Mouse (Mus musculus): Measurements from ENCODE around the gene Gcnt1. TPM values are rescaled to one million over a fixed set of nuclear protein-coding genes. Genes with fewer than 3 reads are reported as not detected.

Gcnt1 gene
- polyA plus RNA-seq, 1 experiment from 2014 or later = 8.1 TPM

DNA sequence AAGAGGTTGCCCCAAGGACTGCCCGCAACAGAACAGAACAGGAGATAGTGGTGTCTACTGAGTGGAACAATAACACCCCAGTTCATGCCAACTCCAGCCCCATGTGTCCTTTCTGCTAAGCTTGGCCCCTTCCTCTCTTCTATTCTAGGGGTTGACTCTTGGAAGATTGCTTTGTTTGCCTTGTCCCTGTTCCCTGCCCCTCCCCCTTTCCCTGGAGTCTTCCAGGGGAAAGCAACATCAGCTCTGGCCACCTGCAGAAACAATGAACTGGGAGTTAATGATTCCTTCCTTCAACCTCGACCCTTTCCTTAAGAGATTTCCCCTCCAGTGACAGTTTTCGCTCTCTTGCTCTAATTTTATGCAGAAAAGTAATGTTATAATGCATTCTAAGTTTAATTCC, 15.3 kb downstream of the Gcnt1 start:
- no peak overlapping the region for H3K4me3 ChIP-seq (replicated peaks; ENCODE audit: low read length)
- H3K36me3 ChIP-seq (ENCODE audit: control insufficient read depth, insufficient read depth, low read length) = no peaks in the 10 kb centered on the region
- H3K27me3 ChIP-seq (ENCODE audit: control insufficient read depth, insufficient read depth, low read length) = peaks cover 4% of the 10 kb centered on the region; the same call in 1 of the 2 replicates
- peaks cover 8% of the 10 kb centered on the region for H3K4me1 ChIP-seq (ENCODE audit: control insufficient read depth, insufficient read depth, low read length)
- 61% methylated on average over 3 of the region's 3 CpGs for WGBS
- H3K9me3 ChIP-seq (replicated peaks; ENCODE audit: control insufficient read depth, low read length) = no peaks in the 10 kb centered on the region
- no peak overlapping the region for H3K4me2 ChIP-seq (ENCODE audit: low read depth, low read length)
- H3K27ac ChIP-seq (ENCODE audit: low read length) = no peak overlapping the region
- ATAC-seq (ENCODE audit: insufficient read depth, low FRiP score) = no peak
- H3K9ac ChIP-seq (ENCODE audit: low read length) = no peak overlapping the region

DNA sequence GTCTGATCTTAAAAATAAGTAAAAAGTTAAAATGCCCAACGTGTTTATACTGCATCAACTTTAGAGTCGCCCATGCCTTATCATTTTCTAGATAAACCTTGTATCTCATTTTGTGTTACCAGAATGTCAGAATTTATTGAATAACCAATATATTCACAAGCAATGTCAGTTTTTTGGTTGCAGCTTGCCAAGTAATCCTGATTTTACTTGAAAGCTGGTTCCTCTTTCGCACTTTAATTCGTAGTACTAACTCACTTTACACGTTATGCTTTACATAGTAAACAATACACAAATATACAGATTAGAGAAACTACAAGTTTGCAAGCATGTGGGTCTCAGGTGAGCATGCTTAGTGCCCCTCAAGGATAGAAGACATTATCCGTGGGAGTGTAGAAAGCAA, 15.7 kb downstream of the Gcnt1 start:
- Histone ChIP-seq H3K27ac (ENCODE audit: low read length) (no peak overlapping the region), H3K4me2 (ENCODE audit: low read depth, low read length) (peak overlapping the region; percentile 96), H3K4me3 (replicated peaks; ENCODE audit: low read length) (no peak overlapping the region; the same call in 1 of the 2 replicates)

DNA sequence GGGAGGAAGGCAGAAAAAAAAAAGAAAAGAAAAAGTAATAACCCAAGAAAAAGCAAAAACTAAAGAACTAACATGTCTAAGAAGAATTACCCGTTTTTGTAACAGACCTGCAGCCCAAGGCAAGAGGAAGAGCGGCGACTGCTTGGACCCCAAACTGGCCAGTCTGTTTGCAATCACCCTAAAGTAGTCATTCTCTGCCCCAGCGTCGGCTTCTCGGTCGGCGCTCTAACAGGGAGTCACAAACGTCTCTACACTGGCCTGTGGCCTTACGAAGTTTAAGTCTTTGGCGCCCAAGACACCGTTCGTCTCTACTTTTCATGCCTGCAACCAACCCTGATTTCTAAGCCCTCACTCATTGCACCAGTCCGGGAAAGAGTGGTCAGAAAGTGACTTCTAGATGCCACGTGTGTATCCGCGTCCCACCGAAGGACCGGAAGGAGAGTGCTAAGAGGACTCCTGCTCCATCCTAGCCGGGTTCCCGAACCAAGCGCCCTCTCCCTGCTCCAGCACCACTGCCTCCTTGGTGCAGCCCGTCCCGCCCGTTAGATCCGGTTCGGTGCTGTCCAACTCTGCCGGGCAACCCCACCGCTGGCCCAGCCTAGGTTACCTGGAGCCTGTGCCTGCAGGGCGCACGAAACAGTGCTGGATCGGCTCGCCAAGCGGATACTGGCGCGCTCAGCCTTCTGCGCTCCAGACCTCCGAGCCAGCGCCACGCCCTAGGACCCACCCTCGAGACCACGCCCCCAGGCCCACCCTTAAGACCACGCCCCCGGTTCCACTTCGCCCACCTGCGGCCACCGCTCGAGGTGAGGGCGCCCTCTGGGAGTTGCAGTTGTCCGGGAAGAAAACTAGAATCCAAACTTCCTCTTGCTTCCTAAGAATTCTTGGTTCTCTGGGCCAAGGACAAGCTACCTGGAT, 16.4 kb downstream of the Gcnt1 start:
- ATAC-seq (ENCODE audit: insufficient read depth, low FRiP score) = peak; percentile 94
- peak overlapping the region; percentile 59 for H3K4me3 ChIP-seq (replicated peaks; ENCODE audit: low read length)
- 1% methylated on average over 50 of the region's 50 CpGs for WGBS
- peak overlapping the region; percentile 72 for H3K9ac ChIP-seq (ENCODE audit: low read length)
- no peaks in the 10 kb centered on the region for H3K36me3 ChIP-seq (ENCODE audit: control insufficient read depth, insufficient read depth, low read length)
- H3K27me3 ChIP-seq (ENCODE audit: control insufficient read depth, insufficient read depth, low read length) = peaks cover 4% of the 10 kb centered on the region; the same call in 1 of the 2 replicates
- peak overlapping the region; percentile 96 for H3K4me2 ChIP-seq (ENCODE audit: low read depth, low read length)
- no peak overlapping the region for H3K27ac ChIP-seq (ENCODE audit: low read length)
- no peaks in the 10 kb centered on the region for H3K9me3 ChIP-seq (replicated peaks; ENCODE audit: control insufficient read depth, low read length)
- peaks cover 8% of the 10 kb centered on the region for H3K4me1 ChIP-seq (ENCODE audit: control insufficient read depth, insufficient read depth, low read length)

More for the DNA sequence above, 15.7 kb downstream of the Gcnt1 start:
- Histone ChIP-seq H3K27me3 (ENCODE audit: control insufficient read depth, insufficient read depth, low read length) (peaks cover 4% of the 10 kb centered on the region; the same call in 1 of the 2 replicates), H3K9me3 (replicated peaks; ENCODE audit: control insufficient read depth, low read length) (no peaks in the 10 kb centered on the region), H3K9ac (ENCODE audit: low read length) (no peak overlapping the region), H3K36me3 (ENCODE audit: control insufficient read depth, insufficient read depth, low read length) (no peaks in the 10 kb centered on the region), H3K4me1 (ENCODE audit: control insufficient read depth, insufficient read depth, low read length) (peaks cover 8% of the 10 kb centered on the region)
- ATAC-seq (ENCODE audit: insufficient read depth, low FRiP score) = no peak
- WGBS = 62% methylated on average over 6 of the region's 6 CpGs

DNA sequence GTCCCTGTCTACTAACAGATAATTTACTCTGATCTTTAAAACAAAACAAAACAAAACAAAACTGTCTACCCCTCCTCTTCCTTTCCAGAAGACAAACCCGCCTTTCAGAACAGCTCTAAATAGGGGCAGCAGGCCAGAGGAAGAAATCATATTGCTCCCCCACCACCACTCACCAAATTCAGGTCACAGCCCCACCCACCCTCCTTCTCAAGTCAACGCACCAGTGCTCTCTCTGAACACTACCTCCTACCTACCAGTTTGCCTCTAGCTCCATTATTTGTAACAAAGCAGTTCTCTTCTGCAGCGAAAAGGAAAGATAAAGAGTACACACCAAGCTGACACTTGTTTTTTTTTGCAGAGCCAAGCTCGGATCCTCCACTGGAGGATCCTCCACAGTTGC, 17.3 kb downstream of the Gcnt1 start:
- H3K36me3 ChIP-seq (ENCODE audit: control insufficient read depth, insufficient read depth, low read length) = no peaks in the 10 kb centered on the region
- no peak overlapping the region for H3K9ac ChIP-seq (ENCODE audit: low read length)
- 38% methylated on average over 4 of the region's 4 CpGs for WGBS
- ATAC-seq (ENCODE audit: insufficient read depth, low FRiP score) = no peak
- H3K4me1 ChIP-seq (ENCODE audit: control insufficient read depth, insufficient read depth, low read length) = peaks cover 8% of the 10 kb centered on the region
- no peak overlapping the region for H3K27ac ChIP-seq (ENCODE audit: low read length)
- peak overlapping the region; percentile 96 for H3K4me2 ChIP-seq (ENCODE audit: low read depth, low read length)
- no peaks in the 10 kb centered on the region for H3K9me3 ChIP-seq (replicated peaks; ENCODE audit: control insufficient read depth, low read length)
- H3K4me3 ChIP-seq (replicated peaks; ENCODE audit: low read length) = peak overlapping the region; percentile 59
- H3K27me3 ChIP-seq (ENCODE audit: control insufficient read depth, insufficient read depth, low read length) = peaks cover 4% of the 10 kb centered on the region; the same call in 1 of the 2 replicates

DNA sequence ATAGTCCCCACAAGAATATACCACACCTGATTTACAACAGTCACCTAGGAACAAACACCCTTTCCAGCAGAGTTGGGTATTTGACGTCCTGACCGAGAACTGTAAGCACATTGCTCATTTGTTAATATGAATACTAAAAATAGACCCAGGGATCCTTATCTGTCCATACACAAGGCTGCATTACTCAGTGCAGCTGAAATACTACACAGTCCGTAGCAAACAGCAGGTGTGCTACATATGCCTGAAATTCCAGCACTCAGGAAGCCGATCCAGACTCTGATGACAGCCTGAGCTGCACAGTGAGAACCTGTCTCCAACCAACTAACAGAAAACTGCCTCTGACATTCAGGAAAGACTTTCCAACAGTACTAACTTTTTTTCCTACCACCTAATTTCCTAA, 17.8 kb downstream of the Gcnt1 start:
- Histone ChIP-seq H3K4me1 (ENCODE audit: control insufficient read depth, insufficient read depth, low read length) (peaks cover 8% of the 10 kb centered on the region), H3K27me3 (ENCODE audit: control insufficient read depth, insufficient read depth, low read length) (peaks cover 4% of the 10 kb centered on the region; the same call in 1 of the 2 replicates), H3K9ac (ENCODE audit: low read length) (no peak overlapping the region), H3K4me3 (replicated peaks; ENCODE audit: low read length) (no peak overlapping the region), H3K27ac (ENCODE audit: low read length) (no peak overlapping the region), H3K36me3 (ENCODE audit: control insufficient read depth, insufficient read depth, low read length) (no peaks in the 10 kb centered on the region), H3K4me2 (ENCODE audit: low read depth, low read length) (peak overlapping the region; percentile 96), H3K9me3 (replicated peaks; ENCODE audit: control insufficient read depth, low read length) (no peaks in the 10 kb centered on the region)
- 29% methylated on average over 4 of the region's 4 CpGs for WGBS
- no peak for ATAC-seq (ENCODE audit: insufficient read depth, low FRiP score)

DNA sequence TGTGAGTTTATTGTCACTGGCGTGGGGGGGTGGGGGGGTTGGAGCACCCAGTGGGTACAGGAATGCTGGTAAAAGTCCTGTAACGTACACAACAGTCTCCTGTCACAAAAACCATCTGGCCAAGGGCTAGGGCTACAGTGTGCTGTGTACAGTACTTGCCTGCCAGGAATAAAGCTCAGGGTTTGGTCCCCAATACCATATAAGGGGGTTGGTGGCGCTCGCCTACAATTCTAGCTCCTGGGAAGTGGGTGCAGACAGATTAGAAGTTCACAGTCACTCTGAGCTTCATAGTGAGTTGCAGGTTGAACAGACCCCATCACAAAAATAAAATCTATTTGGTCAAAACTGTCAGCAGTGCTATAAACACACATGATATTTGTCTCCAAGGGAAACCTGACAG, 18.3 kb downstream of the Gcnt1 start:
- Histone ChIP-seq H3K9me3 (replicated peaks; ENCODE audit: control insufficient read depth, low read length) (no peaks in the 10 kb centered on the region), H3K27me3 (ENCODE audit: control insufficient read depth, insufficient read depth, low read length) (peaks cover 4% of the 10 kb centered on the region; the same call in 1 of the 2 replicates), H3K36me3 (ENCODE audit: control insufficient read depth, insufficient read depth, low read length) (no peaks in the 10 kb centered on the region), H3K27ac (ENCODE audit: low read length) (no peak overlapping the region), H3K4me3 (replicated peaks; ENCODE audit: low read length) (no peak overlapping the region), H3K4me2 (ENCODE audit: low read depth, low read length) (peak overlapping the region; percentile 96), H3K9ac (ENCODE audit: low read length) (no peak overlapping the region), H3K4me1 (ENCODE audit: control insufficient read depth, insufficient read depth, low read length) (peaks cover 8% of the 10 kb centered on the region)
- WGBS = 63% methylated on average over 4 of the region's 4 CpGs
- ATAC-seq (ENCODE audit: insufficient read depth, low FRiP score) = no peak

DNA sequence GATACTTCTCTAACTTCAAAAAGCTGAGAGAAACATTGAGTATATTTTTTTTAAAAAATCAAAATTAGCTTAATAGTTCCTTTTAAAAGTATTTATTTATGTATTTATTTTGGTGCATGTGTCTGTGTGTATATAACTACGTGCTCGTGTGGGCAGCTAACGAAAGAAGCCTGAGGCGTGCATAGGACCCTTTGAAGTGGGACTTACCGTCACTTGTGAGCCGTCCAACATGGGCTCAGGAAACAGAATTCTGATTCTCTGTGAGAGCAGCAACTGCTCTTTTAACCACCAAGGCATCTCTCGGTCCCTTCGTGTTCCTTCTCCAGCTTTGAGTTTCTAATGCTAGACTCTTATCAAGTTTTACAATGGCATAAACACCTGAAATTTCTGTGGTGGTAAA, 18.9 kb downstream of the Gcnt1 start:
- no peaks in the 10 kb centered on the region for H3K36me3 ChIP-seq (ENCODE audit: control insufficient read depth, insufficient read depth, low read length)
- no peak overlapping the region for H3K4me2 ChIP-seq (ENCODE audit: low read depth, low read length)

DNA sequence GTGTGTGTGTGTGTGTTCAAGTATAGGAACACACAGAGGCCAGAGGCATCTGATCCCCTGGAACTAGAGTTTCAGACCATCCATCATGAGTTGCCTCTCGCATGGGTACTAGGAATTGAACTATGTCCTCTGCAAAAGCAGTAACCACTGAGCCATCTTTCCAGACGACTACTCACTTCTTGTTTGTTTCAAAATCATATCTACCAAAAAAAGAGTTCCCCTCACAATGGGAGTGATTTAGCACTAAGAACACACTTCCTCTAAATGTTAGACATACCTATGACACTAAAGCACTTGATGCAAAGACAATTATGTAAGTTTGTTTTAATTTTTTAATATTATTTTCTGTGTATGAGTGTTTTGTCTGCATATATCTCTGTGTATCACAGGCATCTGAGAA, 24.8 kb downstream of the Gcnt1 start:
- H3K9ac ChIP-seq (ENCODE audit: low read length) = no peak overlapping the region
- H3K9me3 ChIP-seq (replicated peaks; ENCODE audit: control insufficient read depth, low read length) = no peaks in the 10 kb centered on the region
- no peaks in the 10 kb centered on the region for H3K27me3 ChIP-seq (ENCODE audit: control insufficient read depth, insufficient read depth, low read length)
- no peak overlapping the region for H3K27ac ChIP-seq (ENCODE audit: low read length)
- 84% methylated on average over 2 of the region's 2 CpGs for WGBS
- no peaks in the 10 kb centered on the region for H3K36me3 ChIP-seq (ENCODE audit: control insufficient read depth, insufficient read depth, low read length)
- H3K4me3 ChIP-seq (replicated peaks; ENCODE audit: low read length) = no peak overlapping the region
- no peaks in the 10 kb centered on the region for H3K4me1 ChIP-seq (ENCODE audit: control insufficient read depth, insufficient read depth, low read length)
- ATAC-seq (ENCODE audit: insufficient read depth, low FRiP score) = no peak
- H3K4me2 ChIP-seq (ENCODE audit: low read depth, low read length) = no peak overlapping the region

More for the DNA sequence above, 18.9 kb downstream of the Gcnt1 start:
- H3K4me1 ChIP-seq (ENCODE audit: control insufficient read depth, insufficient read depth, low read length) = peaks cover 8% of the 10 kb centered on the region
- no peak overlapping the region for H3K27ac ChIP-seq (ENCODE audit: low read length)
- WGBS = 83% methylated on average over 8 of the region's 8 CpGs
- no peak for ATAC-seq (ENCODE audit: insufficient read depth, low FRiP score)
- H3K27me3 ChIP-seq (ENCODE audit: control insufficient read depth, insufficient read depth, low read length) = peaks cover 4% of the 10 kb centered on the region; the same call in 1 of the 2 replicates
- H3K4me3 ChIP-seq (replicated peaks; ENCODE audit: low read length) = no peak overlapping the region
- H3K9me3 ChIP-seq (replicated peaks; ENCODE audit: control insufficient read depth, low read length) = no peaks in the 10 kb centered on the region
- no peak overlapping the region for H3K9ac ChIP-seq (ENCODE audit: low read length)

DNA sequence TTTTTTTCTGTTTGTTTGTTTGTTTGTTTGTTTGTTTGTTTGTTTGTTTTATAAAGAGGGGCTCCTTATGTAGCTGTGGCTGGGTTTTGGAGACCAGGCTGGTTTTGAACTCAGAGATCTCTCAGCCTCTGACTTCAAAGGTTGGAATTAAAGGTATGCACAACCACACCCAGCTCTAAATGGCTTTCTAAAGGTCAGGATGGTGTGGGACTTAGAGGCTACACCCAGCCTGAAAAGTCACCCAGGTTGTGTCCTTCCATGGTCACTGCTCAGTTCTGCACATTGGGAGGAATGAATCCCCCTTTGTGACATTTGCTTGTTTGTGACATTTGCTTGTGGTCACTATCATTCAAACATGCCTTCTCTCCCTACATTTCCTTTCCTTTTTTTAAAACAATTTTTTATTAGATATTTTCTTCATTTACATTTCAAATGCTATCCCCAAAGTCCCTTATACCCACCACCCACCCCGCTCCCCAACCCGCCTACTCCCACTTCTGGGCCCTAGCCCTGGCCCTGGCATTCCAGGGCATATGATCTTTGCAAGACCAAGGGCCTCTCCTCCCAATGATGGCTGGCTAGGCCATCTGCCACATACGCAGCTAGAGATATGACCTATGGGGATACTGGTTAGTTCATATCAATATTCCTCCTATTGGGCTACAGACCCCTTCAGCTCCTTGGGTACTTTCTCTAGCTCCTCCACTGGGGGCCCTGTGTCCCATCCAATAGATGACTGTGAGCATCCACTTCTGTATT, 25.7 kb downstream of the Gcnt1 start:
- Histone ChIP-seq H3K9me3 (replicated peaks; ENCODE audit: control insufficient read depth, low read length) (no peaks in the 10 kb centered on the region), H3K36me3 (ENCODE audit: control insufficient read depth, insufficient read depth, low read length) (no peaks in the 10 kb centered on the region), H3K4me1 (ENCODE audit: control insufficient read depth, insufficient read depth, low read length) (no peaks in the 10 kb centered on the region), H3K4me3 (replicated peaks; ENCODE audit: low read length) (no peak overlapping the region), H3K27ac (ENCODE audit: low read length) (no peak overlapping the region), H3K4me2 (ENCODE audit: low read depth, low read length) (no peak overlapping the region), H3K27me3 (ENCODE audit: control insufficient read depth, insufficient read depth, low read length) (no peaks in the 10 kb centered on the region), H3K9ac (ENCODE audit: low read length) (no peak overlapping the region)
- no peak for ATAC-seq (ENCODE audit: insufficient read depth, low FRiP score)
- 83% methylated on average over 3 of the region's 3 CpGs for WGBS

All from stomach, embryonic 16.5 days (tissue).